Mouse (Mus musculus): ENCODE measurements around the gene Slc35d2. TPM values are rescaled to one million over a fixed set of nuclear protein-coding genes. Genes with fewer than 3 reads are reported as not detected.

The Slc35d2 gene
- polyA plus RNA-seq, 1 experiment from 2014 or later = 1.7 TPM

- Histone ChIP-seq H3K27me3 (ENCODE audit: control insufficient read depth, insufficient read depth, low read length) (no peaks in the 10 kb centered on the region), H3K36me3 (replicated peaks; ENCODE audit: control insufficient read depth, insufficient read depth) (no peaks in the 10 kb centered on the region), H3K4me2 (replicated peaks) (no peak overlapping the region), H3K9ac (no peak overlapping the region), H3K27ac (no peak overlapping the region), H3K4me1 (replicated peaks; ENCODE audit: control insufficient read depth, insufficient read depth, low read length) (no peaks in the 10 kb centered on the region), H3K4me3 (replicated peaks; ENCODE audit: low read length) (no peak overlapping the region), H3K9me3 (ENCODE audit: control insufficient read depth, low read length) (0 out of 2 replicates have a peak, but pooled peaks cover 7% of the 10 kb centered on the region)
- DNase-seq (ENCODE audit: low spot score) = no peak
- ATAC-seq (ENCODE audit: low FRiP score) = no peak
- 30% methylated on average over 6 of the region's 6 CpGs for WGBS
These were observed 5.5 kb downstream of the Slc35d2 start for GRCm38 (mm10) chr13:64123491-64124188.

- no peak for ATAC-seq (ENCODE audit: low FRiP score)
These were observed 8.4 kb downstream of the Slc35d2 start for GRCm38 (mm10) chr13:64120760-64121159.

DNA sequence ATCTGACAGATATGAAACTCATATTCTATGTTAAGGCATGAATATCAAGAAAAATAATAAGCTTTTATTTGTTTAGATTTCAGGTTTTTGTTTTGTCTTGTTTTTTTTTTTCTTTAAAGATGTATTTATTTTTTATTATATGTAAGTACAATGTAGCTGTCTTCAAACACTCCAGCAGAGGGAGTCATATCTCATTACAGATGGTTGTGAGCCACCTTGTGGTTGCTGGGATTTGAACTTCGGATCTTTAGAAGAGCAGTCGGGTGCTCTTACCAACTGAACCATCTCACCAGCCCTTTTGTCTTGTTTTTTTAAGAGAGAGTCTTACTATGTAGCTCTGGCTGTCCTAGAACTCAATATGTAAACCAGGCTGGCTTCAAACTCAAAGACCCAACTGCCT lies 11.7 kb downstream of the Slc35d2 start:
- H3K27me3 ChIP-seq (ENCODE audit: control insufficient read depth, insufficient read depth, low read length) = no peaks in the 10 kb centered on the region
- no peak for DNase-seq (ENCODE audit: low spot score)
- H3K27ac ChIP-seq = no peak overlapping the region
- WGBS = 58% methylated on average over 2 of the region's 2 CpGs
- no peak for ATAC-seq (ENCODE audit: low FRiP score)
- H3K4me3 ChIP-seq (replicated peaks; ENCODE audit: low read length) = no peak overlapping the region
- H3K4me1 ChIP-seq (replicated peaks; ENCODE audit: control insufficient read depth, insufficient read depth, low read length) = no peaks in the 10 kb centered on the region
- no peak overlapping the region for H3K9ac ChIP-seq
- no peaks in the 10 kb centered on the region for H3K36me3 ChIP-seq (replicated peaks; ENCODE audit: control insufficient read depth, insufficient read depth)
- H3K4me2 ChIP-seq (replicated peaks) = no peak overlapping the region
- H3K9me3 ChIP-seq (ENCODE audit: control insufficient read depth, low read length) = no peaks in the 10 kb centered on the region

More at GRCm38 (mm10) chr13:64120760-64121159, 8.4 kb downstream of the Slc35d2 start:
- Histone ChIP-seq H3K9ac (no peak overlapping the region), H3K4me1 (replicated peaks; ENCODE audit: control insufficient read depth, insufficient read depth, low read length) (no peaks in the 10 kb centered on the region), H3K4me2 (replicated peaks) (no peak overlapping the region), H3K27ac (no peak overlapping the region), H3K27me3 (ENCODE audit: control insufficient read depth, insufficient read depth, low read length) (no peaks in the 10 kb centered on the region), H3K36me3 (replicated peaks; ENCODE audit: control insufficient read depth, insufficient read depth) (no peaks in the 10 kb centered on the region), H3K4me3 (replicated peaks; ENCODE audit: low read length) (no peak overlapping the region), H3K9me3 (ENCODE audit: control insufficient read depth, low read length) (0 out of 2 replicates have a peak, but pooled peaks cover 7% of the 10 kb centered on the region)
- DNase-seq (ENCODE audit: low spot score) = no peak
- 62% methylated on average over 4 of the region's 4 CpGs for WGBS

- DNase-seq (ENCODE audit: low spot score) (no peak), ATAC-seq (ENCODE audit: low FRiP score) (no peak)
- no peak overlapping the region for H3K27ac ChIP-seq
- 97% methylated on average over 1 of the region's 1 CpGs for WGBS
- no peak overlapping the region for H3K9ac ChIP-seq
- H3K9me3 ChIP-seq (ENCODE audit: control insufficient read depth, low read length) = no peaks in the 10 kb centered on the region
- peaks cover 12% of the 10 kb centered on the region; the same call in 1 of the 2 replicates for H3K4me1 ChIP-seq (replicated peaks; ENCODE audit: control insufficient read depth, insufficient read depth, low read length)
- H3K36me3 ChIP-seq (replicated peaks; ENCODE audit: control insufficient read depth, insufficient read depth) = no peaks in the 10 kb centered on the region
- no peak overlapping the region for H3K4me2 ChIP-seq (replicated peaks)
- H3K27me3 ChIP-seq (ENCODE audit: control insufficient read depth, insufficient read depth, low read length) = no peaks in the 10 kb centered on the region
- no peak overlapping the region for H3K4me3 ChIP-seq (replicated peaks; ENCODE audit: low read length)
These were observed 18.7 kb downstream of the Slc35d2 start for GRCm38 (mm10) chr13:64110421-64110820.

GRCm38 (mm10) chr13:64108381-64108850 lies 20.8 kb downstream of the Slc35d2 start:
- no peaks in the 10 kb centered on the region for H3K9me3 ChIP-seq (ENCODE audit: control insufficient read depth, low read length)
- H3K4me3 ChIP-seq (replicated peaks; ENCODE audit: low read length) = no peak overlapping the region
- no peak overlapping the region for H3K27ac ChIP-seq
- H3K4me1 ChIP-seq (replicated peaks; ENCODE audit: control insufficient read depth, insufficient read depth, low read length) = peaks cover 12% of the 10 kb centered on the region; the same call in 1 of the 2 replicates
- 11% methylated on average over 5 of the region's 5 CpGs for WGBS
- peak overlapping the region; percentile 30 for H3K4me2 ChIP-seq (replicated peaks)
- no peaks in the 10 kb centered on the region for H3K36me3 ChIP-seq (replicated peaks; ENCODE audit: control insufficient read depth, insufficient read depth)
- H3K9ac ChIP-seq = 0 out of 2 replicates have a peak overlapping the region, but pooled peaks have one; percentile 28
- 0 out of 2 replicates have a peak, but pooled peaks cover 3% of the 10 kb centered on the region for H3K27me3 ChIP-seq (ENCODE audit: control insufficient read depth, insufficient read depth, low read length)
- peak; percentile 34; the same call in 1 of the 2 replicates for ATAC-seq (ENCODE audit: low FRiP score)
- DNase-seq (ENCODE audit: low spot score) = no peak

GRCm38 (mm10) chr13:64107535-64107934 lies 21.6 kb downstream of the Slc35d2 start:
- ATAC-seq (ENCODE audit: low FRiP score) = no peak; the same call in 1 of the 2 replicates
- peak overlapping the region; percentile 8; the same call in 1 of the 2 replicates for H3K4me2 ChIP-seq (replicated peaks)
- 3% methylated on average over 8 of the region's 8 CpGs for WGBS
- H3K27me3 ChIP-seq (ENCODE audit: control insufficient read depth, insufficient read depth, low read length) = 0 out of 2 replicates have a peak, but pooled peaks cover 3% of the 10 kb centered on the region
- no peaks in the 10 kb centered on the region for H3K36me3 ChIP-seq (replicated peaks; ENCODE audit: control insufficient read depth, insufficient read depth)
- H3K4me3 ChIP-seq (replicated peaks; ENCODE audit: low read length) = no peak overlapping the region
- DNase-seq (ENCODE audit: low spot score) = no peak
- H3K9me3 ChIP-seq (ENCODE audit: control insufficient read depth, low read length) = no peaks in the 10 kb centered on the region
- peaks cover 12% of the 10 kb centered on the region; the same call in 1 of the 2 replicates for H3K4me1 ChIP-seq (replicated peaks; ENCODE audit: control insufficient read depth, insufficient read depth, low read length)
- H3K9ac ChIP-seq = no peak overlapping the region
- no peak overlapping the region for H3K27ac ChIP-seq

DNA sequence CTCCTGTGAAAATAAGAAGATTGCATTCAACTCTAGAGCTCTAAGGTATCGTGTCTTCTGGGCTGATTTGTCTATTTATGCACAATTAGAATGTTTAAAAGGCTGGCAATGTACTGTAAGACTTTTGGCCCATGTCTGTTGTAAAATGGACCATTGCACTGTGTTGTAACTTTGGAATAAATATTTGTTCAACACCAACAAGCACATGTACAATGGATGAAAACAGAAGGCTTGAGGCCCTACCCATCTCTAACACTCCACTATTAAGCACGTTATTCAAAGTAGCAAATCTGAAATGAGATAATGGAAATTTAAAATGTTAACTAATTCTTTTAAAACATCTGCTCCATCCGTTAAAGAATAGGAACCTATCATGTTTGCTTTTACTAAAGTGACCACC lies 22.1 kb downstream of the Slc35d2 start:
- H3K9ac ChIP-seq = no peak overlapping the region
- H3K4me3 ChIP-seq (replicated peaks; ENCODE audit: low read length) = no peak overlapping the region
- peaks cover 12% of the 10 kb centered on the region; the same call in 1 of the 2 replicates for H3K4me1 ChIP-seq (replicated peaks; ENCODE audit: control insufficient read depth, insufficient read depth, low read length)
- 24% methylated on average over 3 of the region's 3 CpGs for WGBS
- 0 out of 2 replicates have a peak, but pooled peaks cover 3% of the 10 kb centered on the region for H3K27me3 ChIP-seq (ENCODE audit: control insufficient read depth, insufficient read depth, low read length)
- DNase-seq (ENCODE audit: low spot score) (no peak), ATAC-seq (ENCODE audit: low FRiP score) (no peak)
- H3K4me2 ChIP-seq (replicated peaks) = no peak overlapping the region
- H3K9me3 ChIP-seq (ENCODE audit: control insufficient read depth, low read length) = no peaks in the 10 kb centered on the region
- H3K36me3 ChIP-seq (replicated peaks; ENCODE audit: control insufficient read depth, insufficient read depth) = no peaks in the 10 kb centered on the region
- H3K27ac ChIP-seq = no peak overlapping the region

GRCm38 (mm10) chr13:64105690-64106089 lies 23.5 kb downstream of the Slc35d2 start:
- no peaks in the 10 kb centered on the region for H3K36me3 ChIP-seq (replicated peaks; ENCODE audit: control insufficient read depth, insufficient read depth)
- no peak overlapping the region for H3K27ac ChIP-seq
- DNase-seq (ENCODE audit: low spot score) (no peak), ATAC-seq (ENCODE audit: low FRiP score) (no peak)
- 96% methylated on average over 3 of the region's 3 CpGs for WGBS
- H3K4me1 ChIP-seq (replicated peaks; ENCODE audit: control insufficient read depth, insufficient read depth, low read length) = peaks cover 12% of the 10 kb centered on the region; the same call in 1 of the 2 replicates
- H3K27me3 ChIP-seq (ENCODE audit: control insufficient read depth, insufficient read depth, low read length) = 0 out of 2 replicates have a peak, but pooled peaks cover 3% of the 10 kb centered on the region
- no peak overlapping the region for H3K4me2 ChIP-seq (replicated peaks)
- no peak overlapping the region for H3K9ac ChIP-seq
- H3K9me3 ChIP-seq (ENCODE audit: control insufficient read depth, low read length) = no peaks in the 10 kb centered on the region
- H3K4me3 ChIP-seq (replicated peaks; ENCODE audit: low read length) = no peak overlapping the region

DNA sequence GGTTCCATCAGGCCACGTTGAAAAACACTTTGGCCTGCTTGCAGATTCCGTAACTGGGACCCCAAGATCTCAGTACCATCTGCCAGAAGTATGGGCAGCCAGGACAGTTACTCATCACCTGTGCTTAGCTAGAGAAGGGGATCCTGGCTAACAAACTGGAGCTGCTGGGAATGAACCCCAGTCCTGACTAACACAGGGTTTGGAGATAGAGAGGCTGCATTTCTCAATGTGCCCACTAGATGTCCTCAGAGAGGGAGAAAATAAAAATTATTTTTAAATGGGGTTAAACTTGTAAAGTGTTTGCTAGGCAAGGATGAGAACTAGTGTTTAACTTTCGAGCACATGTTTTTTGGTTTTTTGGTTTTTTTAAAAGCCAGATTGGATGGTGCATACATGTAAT lies 29.0 kb downstream of the Slc35d2 start:
- no peak overlapping the region for H3K27ac ChIP-seq
- WGBS = 70% methylated on average over 3 of the region's 3 CpGs
- H3K4me3 ChIP-seq (replicated peaks; ENCODE audit: low read length) = no peak overlapping the region
- 0 out of 2 replicates have a peak, but pooled peaks cover 3% of the 10 kb centered on the region for H3K27me3 ChIP-seq (ENCODE audit: control insufficient read depth, insufficient read depth, low read length)
- no peaks in the 10 kb centered on the region for H3K36me3 ChIP-seq (replicated peaks; ENCODE audit: control insufficient read depth, insufficient read depth)
- H3K4me2 ChIP-seq (replicated peaks) = no peak overlapping the region
- DNase-seq (ENCODE audit: low spot score) = peak; percentile 79
- no peak overlapping the region for H3K9ac ChIP-seq
- H3K4me1 ChIP-seq (replicated peaks; ENCODE audit: control insufficient read depth, insufficient read depth, low read length) = no peaks in the 10 kb centered on the region
- no peak; the same call in 1 of the 2 replicates for ATAC-seq (ENCODE audit: low FRiP score)
- no peaks in the 10 kb centered on the region for H3K9me3 ChIP-seq (ENCODE audit: control insufficient read depth, low read length)
